Mouse (Mus musculus) urinary bladder, postnatal 25 days (tissue): ENCODE measurements around the gene Mcm2.

ENCODE experiments used
- DNase-seq: peaks from one replicate; pipeline ENCODE4 v3.0.0; 2022; ENCODE audit warnings: low spot score

Mcm2 gene

GRCm38 (mm10) chr6:88847571-88847970 is 51.0 kb downstream of the Mcm2 start:
- no peak for DNase-seq

- DNase-seq: no peak
Observed at GRCm38 (mm10) chr6:88844901-88845565, 53.5 kb downstream of the Mcm2 start.

GRCm38 (mm10) chr6:88843781-88844725 is 54.5 kb downstream of the Mcm2 start:
- DNase-seq: no peak

- no peak for DNase-seq
Observed at GRCm38 (mm10) chr6:88843241-88843640, 55.3 kb downstream of the Mcm2 start.

- no peak for DNase-seq
Observed at GRCm38 (mm10) chr6:88842731-88843151, 55.8 kb downstream of the Mcm2 start.

- DNase-seq: peak; percentile 97
Observed at GRCm38 (mm10) chr6:88841781-88842689, 56.5 kb downstream of the Mcm2 start, which contains the start of gene Abtb1. Gene Abtb1 (minus strand): TSS chr6:88841984.

GRCm38 (mm10) chr6:88841514-88841780 is 57.1 kb downstream of the Mcm2 start:
- no peak for DNase-seq

- no peak for DNase-seq
Observed at GRCm38 (mm10) chr6:88840791-88841513, 57.6 kb downstream of the Mcm2 start.

- DNase-seq: no peak
Observed at GRCm38 (mm10) chr6:88840211-88840610, 58.4 kb downstream of the Mcm2 start.

- no peak for DNase-seq
Observed at GRCm38 (mm10) chr6:88839135-88839970, 59.2 kb downstream of the Mcm2 start.

- DNase-seq: no peak
Observed at GRCm38 (mm10) chr6:88838613-88839012, 60.0 kb downstream of the Mcm2 start.

GRCm38 (mm10) chr6:88837999-88838398 is 60.6 kb downstream of the Mcm2 start:
- DNase-seq: no peak

GRCm38 (mm10) chr6:88836178-88836819 is 62.3 kb downstream of the Mcm2 start:
- no peak for DNase-seq

GRCm38 (mm10) chr6:88835047-88835446 is 63.5 kb downstream of the Mcm2 start:
- no peak for DNase-seq
